Mouse (Mus musculus) hindbrain, postnatal 0 days (tissue): Measurements from ENCODE around the gene Dynlt1a. TPM values are rescaled to one million over a fixed set of nuclear protein-coding genes. Genes with fewer than 3 reads are reported as not detected.
"Not testable (repeated sequence)": the region's sequence is repeated elsewhere in the genome, so short reads cannot be mapped to it uniquely, and the experiment has no call there.

ENCODE experiments used
- ATAC-seq: fragments of 200-750 bp; cut with Nextera tagmentation; 2 replicates; pipeline ENCODE4 v1.8.0; 2017; ENCODE audit warnings: mild to moderate bottlenecking, moderate TSS enrichment, moderate library complexity
- DNase-seq: peaks from one replicate; pipeline ENCODE4 v3.0.0-alpha.2; 2015; ENCODE audit warnings: low spot score
- H3K27ac ChIP-seq: fragments of 300-500 bp; sonication (generic); 2 replicates; pipeline ENCODE4 v1.5.1; 2014; ENCODE audit warnings: mild to moderate bottlenecking
- H3K27me3 ChIP-seq: fragments of 300-500 bp; sonication (generic); 2 replicates; pipeline ENCODE4 v1.6.1; 2014; ENCODE audit warnings: low read length, mixed read lengths; ENCODE audit not compliant: insufficient read depth
- H3K36me3 ChIP-seq: fragments of 300-500 bp; sonication (generic); 2 replicates; pipeline ENCODE4 v1.6.1; 2014; ENCODE audit warnings: low read length, mixed read lengths; ENCODE audit not compliant: insufficient read depth
- H3K4me1 ChIP-seq: fragments of 300-500 bp; sonication (generic); 2 replicates; pipeline ENCODE4 v1.6.1; 2014; ENCODE audit warnings: antibody characterized with exemption, low read length, mixed read lengths; ENCODE audit not compliant: insufficient read depth
- H3K4me2 ChIP-seq: fragments of 300-500 bp; sonication (generic); 2 replicates; pipeline ENCODE4 v1.6.1; 2014; ENCODE audit warnings: low read depth, mild to moderate bottlenecking, low read length, moderate library complexity, mixed read lengths
- H3K4me3 ChIP-seq: fragments of 300-500 bp; sonication (generic); 2 replicates; pipeline ENCODE4 v1.5.1; 2014; ENCODE audit warnings: low read length
- H3K9ac ChIP-seq: fragments of 300-500 bp; sonication (generic); replicated peaks from 2 replicates; pipeline ENCODE4 v1.6.1; 2014; ENCODE audit warnings: mild to moderate bottlenecking, low read length, moderate library complexity, mixed read lengths
- H3K9me3 ChIP-seq: fragments of 300-500 bp; sonication (generic); 2 replicates; pipeline ENCODE4 v1.6.1; 2016; ENCODE audit warnings: low read length, mixed read lengths
- WGBS: fragments of 180-500 bp; shearing (Covaris S2); extraction: QIAGEN DNeasy Blood & Tissue Kit; methylation state at CpG from one replicate; pipeline ENCODE4 v1.1.7; 2014; 5-methylcytosine and 5-hydroxymethylcytosine counted together
- polyA plus RNA-seq: library from polyadenylated mRNA; unstranded; fragments of >200 nt; fragmentation: Nextera tagmentation; extraction: Ambion mirVana; gene quantifications from 2 replicates; pipeline ENCODE4 v1.2.1, GENCODE M21; 2015
- total RNA-seq: library from RNA; depleted of rRNA; stranded (reverse); fragments of >200 nt; gene quantifications from 2 replicates; pipeline ENCODE4 v1.2.3, GENCODE M21; 2014; rRNA removed

The Dynlt1a gene
- total RNA-seq, result 23.2 and 28.8 TPM in 2 replicates
- 40.4 and 42.6 TPM in 2 replicates for polyA plus RNA-seq

DNA sequence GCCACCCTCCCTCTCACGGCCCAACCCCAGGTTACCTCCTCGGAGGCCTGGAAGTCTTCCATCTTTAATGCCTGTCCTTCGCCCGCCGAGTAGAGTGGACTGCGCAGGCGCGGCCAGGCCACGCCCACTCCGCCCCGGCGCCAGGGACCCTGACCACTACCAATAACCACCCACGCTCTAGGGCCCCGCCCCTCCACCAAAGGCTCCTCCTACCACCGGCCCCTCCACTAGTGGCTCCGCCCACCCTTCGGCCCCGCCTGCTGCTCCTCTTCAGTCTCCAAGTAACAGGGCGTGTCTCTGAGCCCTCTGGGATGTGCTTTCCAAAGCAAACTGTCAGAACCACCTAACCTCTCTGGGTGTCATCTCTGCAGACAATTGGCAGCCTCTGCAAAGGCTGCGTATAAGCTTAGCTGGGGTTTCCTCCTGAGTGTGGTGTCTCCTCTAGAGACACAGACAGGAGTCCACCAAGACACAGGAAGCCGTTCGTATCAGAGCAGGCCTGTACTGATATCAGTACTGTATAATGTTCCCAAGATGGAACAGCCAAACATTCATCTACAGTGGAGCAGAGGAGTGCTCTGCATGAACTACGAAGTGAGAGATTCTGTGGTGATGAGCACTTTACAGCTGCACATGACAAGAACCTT lies at the start of gene Dynlt1a:
Dynlt1a (minus strand) TSS at position 162 of the 647 bp plus-strand sequence.
- peak; percentile 93 for DNase-seq
- Histone ChIP-seq H3K4me2 (peak within 1 kb of the TSS; percentile 46), H3K27ac (peak within 1 kb of the TSS; percentile 67; the same call in 1 of the 2 replicates), H3K4me3 (peak within 1 kb of the TSS; percentile 34)
- not testable (repeated sequence) for H3K9ac ChIP-seq, H3K9me3 ChIP-seq, H3K27me3 ChIP-seq, H3K36me3 ChIP-seq, H3K4me1 ChIP-seq
- WGBS, result 8% methylated on average over 21 of the region's 23 CpGs
- peak; percentile 90 for ATAC-seq

DNA sequence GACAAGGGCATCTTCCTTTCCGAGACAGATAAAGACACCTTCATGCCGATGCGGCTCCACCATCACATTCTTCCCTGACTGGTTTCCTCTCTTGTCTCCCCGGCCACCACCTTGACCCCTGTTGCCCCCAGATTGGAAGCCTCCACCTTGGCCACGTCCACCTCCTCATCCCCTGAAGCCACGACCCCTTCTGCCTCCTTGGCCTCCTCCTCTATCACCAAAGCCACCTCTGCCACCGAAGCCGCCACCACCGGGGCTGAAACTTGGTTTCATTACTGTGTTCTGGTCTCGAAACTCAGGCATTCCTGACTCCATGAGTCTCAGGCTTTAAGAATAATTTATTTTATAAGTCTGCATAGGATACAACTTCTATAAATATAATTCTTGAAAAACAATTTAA lies 38.0 kb upstream of the Dynlt1a start:
- DNase-seq, H3K36me3 ChIP-seq, ATAC-seq, H3K4me2 ChIP-seq, H3K27ac ChIP-seq, H3K9me3 ChIP-seq, H3K4me1 ChIP-seq, H3K4me3 ChIP-seq, H3K9ac ChIP-seq, H3K27me3 ChIP-seq: not testable (repeated sequence)
- 92% methylated on average over 10 of the region's 10 CpGs for WGBS

DNA sequence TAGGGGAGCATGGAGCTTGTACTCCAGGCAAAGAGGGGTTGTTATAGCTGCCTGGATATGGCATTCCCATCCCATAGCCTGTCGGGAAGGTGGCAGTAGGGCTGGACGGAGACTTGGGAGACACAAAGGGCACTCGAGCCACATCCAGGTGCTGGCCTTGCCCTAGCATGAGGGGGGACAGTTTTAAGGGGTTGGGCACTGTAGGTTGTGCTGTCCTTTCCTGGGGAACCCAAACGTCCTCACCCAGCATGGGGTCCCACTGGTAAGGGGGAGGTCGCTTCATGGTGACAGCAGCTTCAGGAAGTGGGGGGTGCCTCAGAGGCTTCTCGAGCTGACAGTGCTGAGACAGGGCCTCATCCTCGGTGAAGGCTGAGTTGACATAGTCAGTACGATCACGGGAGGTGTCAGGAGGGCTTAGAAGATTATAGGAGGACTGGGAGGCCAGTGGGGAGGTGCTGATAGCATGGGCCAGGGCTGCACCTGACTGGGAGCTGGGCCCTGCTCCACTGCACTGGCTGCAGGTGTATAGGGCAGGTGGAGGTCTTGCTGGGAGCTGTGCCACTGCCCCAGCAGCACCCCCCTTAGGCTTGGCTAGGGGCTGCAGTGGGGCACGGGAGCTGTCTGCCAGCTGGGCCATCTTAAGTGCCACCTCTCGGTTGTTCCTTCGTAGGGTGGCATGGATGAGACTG lies 25.4 kb upstream of the Dynlt1a start:
- not testable (repeated sequence) for H3K9me3 ChIP-seq, H3K4me2 ChIP-seq, H3K4me3 ChIP-seq, H3K36me3 ChIP-seq, H3K27ac ChIP-seq, DNase-seq, H3K27me3 ChIP-seq, H3K4me1 ChIP-seq, H3K9ac ChIP-seq
- ATAC-seq, result peak; percentile 40; the same call in 1 of the 2 replicates
- no CpG with 5 or more reads among the region's 12 CpGs for WGBS

GRCm38 (mm10) chr17:6328997-6329396 lies 11.7 kb upstream of the Dynlt1a start:
- H3K4me2 ChIP-seq, result not testable (repeated sequence)
- 76% methylated on average over 3 of the region's 4 CpGs for WGBS

GRCm38 (mm10) chr17:6327554-6327953 lies 10.3 kb upstream of the Dynlt1a start:
- H3K4me1 ChIP-seq, H3K27ac ChIP-seq, H3K9me3 ChIP-seq, H3K36me3 ChIP-seq, H3K27me3 ChIP-seq, H3K9ac ChIP-seq, H3K4me3 ChIP-seq, H3K4me2 ChIP-seq, ATAC-seq: not testable (repeated sequence)
- WGBS, result 95% methylated on average over 7 of the region's 7 CpGs
- peak; percentile 1 for DNase-seq

More at GRCm38 (mm10) chr17:6328997-6329396, 11.7 kb upstream of the Dynlt1a start:
- not testable (repeated sequence) for H3K4me3 ChIP-seq, DNase-seq, H3K27me3 ChIP-seq, H3K4me1 ChIP-seq, H3K27ac ChIP-seq, ATAC-seq, H3K36me3 ChIP-seq, H3K9ac ChIP-seq, H3K9me3 ChIP-seq

DNA sequence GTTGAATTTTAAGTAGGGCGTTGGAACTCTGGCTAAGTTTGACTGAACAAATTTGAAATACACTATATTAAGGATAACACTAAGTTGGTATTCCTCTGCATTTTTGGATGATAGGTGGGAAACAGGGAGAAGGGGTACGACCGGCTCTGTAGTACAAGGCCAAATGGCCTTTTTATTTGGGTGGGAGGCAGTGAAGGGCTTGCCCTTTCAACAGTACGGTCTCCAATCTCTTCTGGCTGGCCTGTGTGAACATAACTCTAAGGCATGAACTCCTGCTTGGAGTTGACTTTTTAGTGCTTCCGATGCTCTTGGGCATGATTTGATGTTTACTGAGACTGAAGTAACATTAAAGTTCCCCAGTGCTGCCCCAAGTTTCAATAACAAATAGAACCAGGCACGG lies 8.2 kb upstream of the Dynlt1a start:
- not testable (repeated sequence) for H3K36me3 ChIP-seq, ATAC-seq
- 68% methylated on average over 6 of the region's 6 CpGs for WGBS

GRCm38 (mm10) chr17:6325021-6325420 lies 7.7 kb upstream of the Dynlt1a start:
- not testable (repeated sequence) for H3K9me3 ChIP-seq, H3K27me3 ChIP-seq, H3K36me3 ChIP-seq, ATAC-seq, H3K9ac ChIP-seq, H3K4me2 ChIP-seq, H3K4me3 ChIP-seq, H3K4me1 ChIP-seq, H3K27ac ChIP-seq
- WGBS, result 63% methylated on average over 10 of the region's 10 CpGs
- DNase-seq, result peak; percentile 1

More for the DNA sequence above, 8.2 kb upstream of the Dynlt1a start:
- H3K27me3 ChIP-seq, H3K4me3 ChIP-seq, H3K4me2 ChIP-seq, H3K9me3 ChIP-seq, H3K9ac ChIP-seq, H3K4me1 ChIP-seq, H3K27ac ChIP-seq, DNase-seq: not testable (repeated sequence)

GRCm38 (mm10) chr17:6321778-6322101 lies 4.4 kb upstream of the Dynlt1a start:
- H3K4me3 ChIP-seq, H3K27ac ChIP-seq, H3K4me1 ChIP-seq, ATAC-seq, H3K4me2 ChIP-seq, DNase-seq, H3K9ac ChIP-seq, H3K27me3 ChIP-seq, H3K9me3 ChIP-seq, H3K36me3 ChIP-seq: not testable (repeated sequence)
- WGBS, result no CpG with 5 or more reads among the region's 10 CpGs

DNA sequence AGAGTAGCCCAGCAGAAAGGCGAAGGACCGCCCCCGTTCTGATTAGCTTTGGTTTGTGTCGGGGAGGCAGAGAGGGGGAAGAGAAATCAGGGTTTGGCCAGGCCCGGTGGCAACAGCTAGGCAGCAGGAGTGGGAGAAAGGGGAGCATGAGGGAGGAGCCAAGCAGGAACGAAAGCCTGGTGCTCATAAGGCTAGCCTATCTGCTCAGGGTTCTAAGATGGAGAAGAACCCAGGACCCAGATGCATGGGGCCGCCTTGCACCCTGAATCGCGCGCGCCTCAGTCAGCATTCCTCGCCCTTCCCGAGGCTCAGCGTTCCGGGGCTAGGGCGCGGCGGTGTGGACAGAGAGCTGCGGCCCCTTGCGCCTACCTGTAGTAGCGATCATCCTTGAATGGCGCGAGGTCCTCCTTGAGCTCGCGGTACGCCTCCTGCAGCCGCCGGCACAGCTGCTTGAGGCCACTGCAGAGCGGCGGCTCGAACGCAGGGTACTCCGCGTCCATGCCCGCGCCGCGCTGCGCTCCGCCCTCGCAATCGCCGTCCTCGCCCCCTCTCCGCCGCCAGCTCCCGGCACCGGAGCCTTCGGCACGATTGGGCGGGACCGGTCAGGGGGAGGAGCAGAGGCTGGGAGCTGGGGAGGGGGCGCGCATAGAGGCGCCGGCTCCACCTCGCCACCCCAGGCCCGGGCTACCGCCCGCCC lies 3.9 kb upstream of the Dynlt1a start:
- H3K27ac ChIP-seq, result not testable (repeated sequence)

More for the DNA sequence above, 3.9 kb upstream of the Dynlt1a start:
- not testable (repeated sequence) for H3K9ac ChIP-seq, H3K4me1 ChIP-seq, DNase-seq, H3K27me3 ChIP-seq, H3K36me3 ChIP-seq, H3K9me3 ChIP-seq
- Histone ChIP-seq H3K4me3 (peak overlapping the region; percentile 19; the same call in 1 of the 2 replicates), H3K4me2 (0 out of 2 replicates have a peak overlapping the region, but pooled peaks have one; percentile 28)
- peak; percentile 81 for ATAC-seq
- WGBS, result 0% methylated on average over 5 of the region's 60 CpGs
